Mouse (Mus musculus) midbrain, postnatal 0 days (tissue): ENCODE measurements around the gene Naaladl2. TPM values are rescaled to one million over a fixed set of nuclear protein-coding genes. Genes with fewer than 3 reads are reported as not detected.

Source experiments
- ATAC-seq: fragments of 200-750 bp; cut with Nextera tagmentation; 2 replicates; pipeline ENCODE4 v1.8.0; 2017; ENCODE audit warnings: moderate number of reproducible peaks, mild to moderate bottlenecking, moderate TSS enrichment, moderate library complexity; ENCODE audit not compliant: low FRiP score
- DNase-seq: peaks from one replicate; pipeline ENCODE4 v3.0.0-alpha.2; 2015; ENCODE audit warnings: low spot score
- H3K27ac ChIP-seq: fragments of 300-500 bp; sonication (generic); 2 replicates; pipeline ENCODE4 v1.5.1; 2014; ENCODE audit warnings: low read depth, mild to moderate bottlenecking, low read length, mixed read lengths
- H3K27me3 ChIP-seq: fragments of 300-500 bp; sonication (generic); 2 replicates; pipeline ENCODE4 v1.6.1; 2014; ENCODE audit warnings: low read length, control low read depth, mixed read lengths; ENCODE audit not compliant: insufficient read depth
- H3K36me3 ChIP-seq: fragments of 300-500 bp; sonication (generic); 2 replicates; pipeline ENCODE4 v1.6.1; 2014; ENCODE audit warnings: low read length, control low read depth, mixed read lengths; ENCODE audit not compliant: insufficient read depth
- H3K4me1 ChIP-seq: fragments of 300-500 bp; sonication (generic); 2 replicates; pipeline ENCODE4 v1.6.1; 2014; ENCODE audit warnings: mild to moderate bottlenecking, control low read depth, antibody characterized with exemption, low read length, mixed read lengths; ENCODE audit not compliant: insufficient read depth
- H3K4me2 ChIP-seq: fragments of 300-500 bp; sonication (generic); 2 replicates; pipeline ENCODE4 v1.6.1; 2014; ENCODE audit warnings: low read depth, mild to moderate bottlenecking, low read length, mixed read lengths; ENCODE audit not compliant: poor library complexity, severe bottlenecking
- H3K4me3 ChIP-seq: fragments of 300-500 bp; sonication (generic); 2 replicates; pipeline ENCODE4 v1.5.1; 2014; ENCODE audit warnings: low read depth, mild to moderate bottlenecking, low read length, moderate library complexity
- H3K9ac ChIP-seq: fragments of 300-500 bp; sonication (generic); replicated peaks from 2 replicates; pipeline ENCODE4 v1.6.1; 2014; ENCODE audit warnings: mild to moderate bottlenecking, low read length, moderate library complexity, mixed read lengths; ENCODE audit not compliant: poor library complexity, severe bottlenecking
- H3K9me3 ChIP-seq: fragments of 300-500 bp; sonication (generic); 2 replicates; pipeline ENCODE4 v1.6.1; 2016; ENCODE audit warnings: low read length, control low read depth
- CTCF ChIP-seq: IDR thresholded peaks from 2 replicates; pipeline ENCODE4 v1.5.1; 2016; ENCODE audit warnings: antibody characterized with exemption, mild to moderate bottlenecking
- WGBS: fragments of 180-500 bp; shearing (Covaris S2); extraction: QIAGEN DNeasy Blood & Tissue Kit; methylation state at CpG from one replicate; pipeline ENCODE4 v1.1.7; 2014; 5-methylcytosine and 5-hydroxymethylcytosine counted together
- polyA plus RNA-seq: library from polyadenylated mRNA; unstranded; fragments of >200 nt; fragmentation: Nextera tagmentation; extraction: Ambion mirVana; gene quantifications from 2 replicates; pipeline ENCODE4 v1.2.1, GENCODE M21; 2015
- total RNA-seq: library from RNA; depleted of rRNA; stranded (reverse); fragments of >200 nt; gene quantifications from 2 replicates; pipeline ENCODE4 v1.2.3, GENCODE M21; 2014; rRNA removed

Gene Naaladl2
- total RNA-seq (0.85 and 2.9 TPM in 2 replicates), polyA plus RNA-seq (0.20 and 1.1 TPM in 2 replicates)

DNA sequence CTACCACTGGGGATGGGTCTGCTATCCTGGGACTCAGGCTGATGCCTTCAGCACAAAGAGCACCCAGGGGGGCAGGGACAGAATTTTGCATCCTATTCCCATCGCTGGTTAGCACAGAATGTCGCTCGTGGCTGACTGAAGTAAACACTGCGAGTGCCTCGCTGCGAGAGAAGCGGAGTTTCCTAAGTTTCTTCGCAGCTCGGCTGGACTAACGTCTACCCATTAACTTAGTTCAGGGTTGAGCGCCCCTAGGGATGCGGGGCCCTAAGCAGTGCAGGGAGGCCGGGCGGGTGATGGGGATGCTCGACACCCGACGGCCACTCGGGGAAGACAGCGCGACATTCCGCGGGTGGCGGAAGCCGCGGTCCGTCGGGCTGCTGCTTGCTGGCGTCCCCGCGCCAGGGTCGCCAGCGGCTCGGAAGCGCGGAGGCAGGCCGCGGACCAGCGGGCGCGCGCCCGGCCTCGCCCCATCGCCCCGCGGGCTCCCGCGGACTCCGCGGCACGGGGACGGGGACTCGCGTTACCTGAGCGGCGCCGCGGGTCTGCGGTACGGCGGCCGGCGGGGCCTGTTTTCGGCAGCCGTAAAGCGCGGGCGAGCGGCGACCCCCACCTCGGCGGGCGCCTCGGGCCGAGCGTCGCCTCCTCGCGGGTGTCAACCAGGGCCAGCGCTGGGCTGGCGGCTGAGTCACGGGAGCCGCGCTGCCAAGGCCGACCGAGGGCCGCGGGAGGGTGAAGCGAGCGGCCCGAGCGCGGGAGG lies at the start of gene Naaladl2:
Naaladl2 (minus strand) TSS at position 707 of the 757 bp plus-strand sequence.
- H3K27ac ChIP-seq: peak within 1 kb of the TSS; percentile 71
- peak; percentile 79 for DNase-seq
- H3K9ac ChIP-seq: peak within 1 kb of the TSS; percentile 77
- peak within 1 kb of the TSS; percentile 76 for H3K4me2 ChIP-seq
- H3K4me1 ChIP-seq: no peaks in the 10 kb centered on the region
- TF ChIP-seq CTCF: peak; percentile 43
- under 1% methylated on average over 69 of the region's 93 CpGs for WGBS
- peak; percentile 94 for ATAC-seq
- peak within 1 kb of the TSS; percentile 72 for H3K4me3 ChIP-seq
- H3K27me3 ChIP-seq: no peaks in the 10 kb centered on the region
- H3K9me3 ChIP-seq: no peaks in the 10 kb centered on the region
- no peaks in the 10 kb centered on the region for H3K36me3 ChIP-seq

DNA sequence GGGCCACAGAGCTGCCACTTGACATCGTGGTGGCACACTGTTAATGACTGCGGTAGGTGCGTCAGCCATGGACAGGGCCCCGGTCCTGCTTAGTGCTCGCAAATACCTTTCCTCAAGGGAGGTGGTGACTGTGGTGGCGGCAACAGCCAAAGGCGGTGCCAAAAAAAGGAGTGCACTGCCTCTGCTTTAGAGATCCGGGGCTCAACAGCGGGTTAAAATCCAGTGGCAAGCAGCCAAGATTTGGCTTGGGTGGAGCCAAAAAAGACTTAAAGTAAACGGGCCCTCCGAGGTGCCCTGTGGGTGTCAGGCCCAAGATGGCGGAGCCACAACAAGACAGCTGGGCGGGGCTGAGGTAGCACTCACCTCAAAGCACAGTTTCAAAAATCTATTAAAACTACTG lies 7.7 kb upstream of the Naaladl2 start:
- Histone ChIP-seq H3K9me3 (peaks cover 7% of the 10 kb centered on the region; the same call in 1 of the 2 replicates), H3K9ac (no peak overlapping the region), H3K4me2 (no peak overlapping the region), H3K4me3 (no peak overlapping the region), H3K27ac (no peak overlapping the region), H3K36me3 (no peaks in the 10 kb centered on the region), H3K27me3 (no peaks in the 10 kb centered on the region), H3K4me1 (no peaks in the 10 kb centered on the region)
- no peak for DNase-seq
- no peak for TF ChIP-seq CTCF
- 91% methylated on average over 13 of the region's 13 CpGs for WGBS
- no peak for ATAC-seq

GRCm38 (mm10) chr3:25147271-25147670 lies 3.2 kb upstream of the Naaladl2 start:
- H3K36me3 ChIP-seq: no peaks in the 10 kb centered on the region
- ATAC-seq: no peak
- TF ChIP-seq CTCF: no peak

GRCm38 (mm10) chr3:25144961-25145697 lies 1.1 kb upstream of the Naaladl2 start:
- H3K9ac ChIP-seq: no peak overlapping the region
- H3K4me2 ChIP-seq: peak overlapping the region; percentile 76; the same call in 1 of the 2 replicates
- no peak for TF ChIP-seq CTCF
- no peak overlapping the region for H3K4me3 ChIP-seq
- no peaks in the 10 kb centered on the region for H3K4me1 ChIP-seq
- H3K36me3 ChIP-seq: no peaks in the 10 kb centered on the region
- ATAC-seq: no peak
- H3K27ac ChIP-seq: no peak overlapping the region
- H3K9me3 ChIP-seq: no peaks in the 10 kb centered on the region
- DNase-seq: peak; percentile 66
- WGBS: 9% methylated on average over 8 of the region's 8 CpGs
- H3K27me3 ChIP-seq: no peaks in the 10 kb centered on the region

More at GRCm38 (mm10) chr3:25147271-25147670, 3.2 kb upstream of the Naaladl2 start:
- no peak overlapping the region for H3K27ac ChIP-seq
- DNase-seq: no peak
- no peak overlapping the region for H3K4me2 ChIP-seq
- H3K4me1 ChIP-seq: no peaks in the 10 kb centered on the region
- no peaks in the 10 kb centered on the region for H3K27me3 ChIP-seq
- H3K9ac ChIP-seq: no peak overlapping the region
- no peak overlapping the region for H3K4me3 ChIP-seq
- H3K9me3 ChIP-seq: peaks cover 7% of the 10 kb centered on the region; the same call in 1 of the 2 replicates

GRCm38 (mm10) chr3:25143111-25143510 lies 950 bp downstream of the Naaladl2 start:
- DNase-seq (no peak), ATAC-seq (no peak)
- Histone ChIP-seq H3K27me3 (no peaks in the 10 kb centered on the region), H3K4me3 (peak overlapping the region; percentile 72), H3K9me3 (no peaks in the 10 kb centered on the region), H3K9ac (peak overlapping the region; percentile 77), H3K4me1 (no peaks in the 10 kb centered on the region), H3K4me2 (peak overlapping the region; percentile 76), H3K36me3 (no peaks in the 10 kb centered on the region), H3K27ac (peak overlapping the region; percentile 71)
- no peak for TF ChIP-seq CTCF
- WGBS: 29% methylated on average over 6 of the region's 6 CpGs

GRCm38 (mm10) chr3:25131848-25132247 lies 12.2 kb downstream of the Naaladl2 start:
- no peaks in the 10 kb centered on the region for H3K27me3 ChIP-seq
- H3K9me3 ChIP-seq: no peaks in the 10 kb centered on the region
- no peak for TF ChIP-seq CTCF
- 49% methylated on average over 3 of the region's 3 CpGs for WGBS
- no peak overlapping the region for H3K4me2 ChIP-seq
- H3K27ac ChIP-seq: no peak overlapping the region
- DNase-seq: no peak
- no peak for ATAC-seq
- H3K4me1 ChIP-seq: no peaks in the 10 kb centered on the region
- no peaks in the 10 kb centered on the region for H3K36me3 ChIP-seq
- no peak overlapping the region for H3K4me3 ChIP-seq
- H3K9ac ChIP-seq: no peak overlapping the region
